Mouse (Mus musculus) gastrocnemius, adult 18-20 months (tissue): Measurements from ENCODE around the gene Nat8f6. TPM values are rescaled to one million over a fixed set of nuclear protein-coding genes. Genes with fewer than 3 reads are reported as not detected.
"Not testable (repeated sequence)": the region's sequence is repeated elsewhere in the genome, so short reads cannot be mapped to it uniquely, and the experiment has no call there.

Experiments used
- DNase-seq: peaks from one replicate; pipeline ENCODE4 v3.0.0; 2021; ENCODE audit warnings: low spot score
- long read RNA-seq, 2 experiments: library from polyadenylated mRNA; stranded (forward); transcript quantifications; one replicate each; pipeline ENCODE4 v2.0.0; 2021
- total RNA-seq, 2 experiments: library from RNA; stranded (reverse); gene quantifications; 2 replicates each; pipeline ENCODE4 v1.2.3; 2021

The Nat8f6 gene
- not detected for total RNA-seq
- long read RNA-seq, experiment 1: 0 reads
- long read RNA-seq, experiment 2: 0 reads

DNA sequence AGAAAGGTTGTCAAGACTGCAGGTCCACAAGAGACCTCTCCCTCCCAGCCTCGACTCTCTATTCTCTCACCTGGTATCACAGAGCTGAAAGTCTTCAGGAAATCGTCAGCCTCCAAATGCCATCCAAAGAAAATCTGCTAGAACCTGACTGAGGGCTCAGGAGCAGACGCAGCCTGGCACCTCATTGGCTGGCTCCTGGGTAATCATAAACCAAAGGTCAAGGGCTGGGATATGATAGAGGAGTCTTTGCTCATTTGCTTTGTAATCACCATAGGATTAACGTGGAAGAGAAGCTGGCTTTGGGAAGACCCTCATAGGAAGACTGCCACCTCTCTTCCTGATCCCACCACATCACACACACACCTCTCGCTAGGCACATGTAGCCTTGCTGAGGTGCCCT lies at the start of gene Nat8f6, which contains the start of gene Nat8f5:
Gene Nat8f6, minus strand, starts transcription at position 118 of the 400 bp plus-strand sequence.
Gene Nat8f5, minus strand, starts transcription at position 136 of the 400 bp plus-strand sequence.
- no peak for DNase-seq

DNA sequence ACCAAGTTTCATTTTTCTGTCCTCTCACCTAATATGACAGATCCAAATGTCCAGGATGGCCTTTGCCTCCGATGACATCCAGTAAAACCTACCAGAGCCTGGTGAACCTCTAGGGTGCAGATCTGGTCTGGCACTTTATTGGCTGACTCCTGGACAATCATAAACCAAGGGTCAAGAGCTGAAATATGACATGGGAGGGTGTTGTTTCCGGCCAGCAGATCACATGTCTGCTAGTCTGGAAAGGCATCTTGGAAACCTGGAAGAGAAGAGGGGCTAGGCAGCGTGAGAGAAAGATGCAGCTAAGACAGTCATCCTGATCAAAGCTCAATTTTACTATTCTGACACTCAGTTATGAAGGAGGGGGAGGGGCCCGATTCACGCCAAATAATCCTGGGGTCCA lies 48.3 kb upstream of the Nat8f6 start, which contains the start of gene Nat8f2:
Gene Nat8f2, minus strand, starts transcription at position 153 of the 400 bp plus-strand sequence.
- not testable (repeated sequence) for DNase-seq

DNA sequence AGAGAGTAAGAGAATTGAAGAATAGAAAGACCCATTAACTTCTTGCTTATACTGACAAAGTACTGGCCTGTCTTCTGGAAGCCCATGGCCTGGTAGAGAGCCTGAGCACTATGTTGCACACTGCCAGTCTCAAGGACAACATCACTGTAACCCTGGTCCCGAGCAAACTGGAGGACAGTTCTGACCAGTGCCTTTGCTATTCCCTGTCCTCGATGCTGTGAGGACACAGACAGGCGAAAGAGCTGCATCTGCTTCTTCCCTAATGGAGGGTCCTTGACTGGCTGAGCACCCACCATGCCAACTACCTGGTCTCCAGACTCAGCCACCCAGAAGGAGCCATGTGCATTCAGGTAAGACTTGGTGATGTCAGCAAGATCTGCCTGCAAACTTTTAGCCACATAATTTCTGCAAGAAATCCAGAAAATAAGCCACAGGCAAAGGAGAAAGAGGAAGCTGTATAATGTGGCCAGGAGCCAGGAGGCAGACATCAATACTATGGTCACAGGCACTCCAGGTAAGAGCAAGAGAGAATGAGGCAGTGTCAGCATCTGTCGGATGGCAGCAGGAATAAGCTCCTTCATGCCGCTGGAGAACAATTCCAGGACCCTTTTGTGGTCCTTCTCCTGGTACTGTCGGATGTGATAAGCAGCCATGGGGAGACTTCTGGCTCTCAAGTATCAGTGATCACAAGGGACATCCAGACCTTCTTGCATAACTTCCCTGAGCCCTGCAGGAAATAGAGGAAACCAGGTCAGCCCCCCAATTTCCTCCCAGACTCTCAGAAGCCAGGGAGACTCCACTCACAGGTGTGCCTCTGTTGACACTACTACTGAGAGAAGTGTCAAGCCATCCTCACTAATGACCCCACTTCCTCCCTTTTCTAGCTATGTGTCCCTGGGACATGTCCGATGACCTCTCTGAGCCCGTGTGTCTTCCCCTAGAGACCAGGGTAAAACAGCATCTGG lies 47.3 kb upstream of the Nat8f6 start:
- DNase-seq: no peak

DNA sequence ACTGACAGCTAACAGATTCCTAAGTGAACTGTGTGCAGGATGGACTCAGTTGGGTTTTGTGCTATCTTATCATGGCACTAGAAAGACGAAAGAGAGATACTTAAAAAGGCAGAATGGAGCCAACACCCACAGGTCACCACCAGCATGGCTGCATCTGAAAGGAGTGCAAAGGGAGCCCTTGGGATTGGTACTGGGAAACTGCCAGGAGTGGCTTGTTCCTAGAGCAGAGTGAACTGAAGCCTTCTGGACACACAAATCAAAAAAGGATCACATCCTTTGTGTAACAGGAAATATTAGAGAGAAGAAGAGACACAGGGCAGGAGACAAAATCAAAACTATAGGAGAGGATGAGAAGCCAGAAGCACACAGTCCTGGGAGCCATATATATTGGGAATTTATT lies 46.2 kb upstream of the Nat8f6 start:
- DNase-seq: not testable (repeated sequence)

DNA sequence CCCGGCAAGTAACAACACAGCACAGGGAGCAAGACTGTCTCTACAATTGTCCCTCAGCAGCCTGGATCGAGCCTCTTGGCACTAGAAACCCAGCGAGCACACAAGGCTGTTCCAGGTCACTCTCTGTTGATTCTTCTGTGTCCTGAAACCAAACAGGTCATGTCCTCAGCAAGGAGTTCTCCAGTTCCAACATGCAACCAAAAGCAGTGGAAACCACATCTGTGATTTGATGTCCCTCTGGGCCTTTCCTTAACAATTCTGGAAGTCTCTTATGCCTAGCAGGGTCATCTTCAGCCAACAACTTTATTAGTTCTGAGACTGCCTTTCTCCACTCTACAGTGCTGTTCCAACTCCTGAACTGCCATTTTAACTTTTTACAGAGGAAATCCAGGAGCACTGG lies 45.4 kb upstream of the Nat8f6 start:
- peak; percentile 20 for DNase-seq

DNA sequence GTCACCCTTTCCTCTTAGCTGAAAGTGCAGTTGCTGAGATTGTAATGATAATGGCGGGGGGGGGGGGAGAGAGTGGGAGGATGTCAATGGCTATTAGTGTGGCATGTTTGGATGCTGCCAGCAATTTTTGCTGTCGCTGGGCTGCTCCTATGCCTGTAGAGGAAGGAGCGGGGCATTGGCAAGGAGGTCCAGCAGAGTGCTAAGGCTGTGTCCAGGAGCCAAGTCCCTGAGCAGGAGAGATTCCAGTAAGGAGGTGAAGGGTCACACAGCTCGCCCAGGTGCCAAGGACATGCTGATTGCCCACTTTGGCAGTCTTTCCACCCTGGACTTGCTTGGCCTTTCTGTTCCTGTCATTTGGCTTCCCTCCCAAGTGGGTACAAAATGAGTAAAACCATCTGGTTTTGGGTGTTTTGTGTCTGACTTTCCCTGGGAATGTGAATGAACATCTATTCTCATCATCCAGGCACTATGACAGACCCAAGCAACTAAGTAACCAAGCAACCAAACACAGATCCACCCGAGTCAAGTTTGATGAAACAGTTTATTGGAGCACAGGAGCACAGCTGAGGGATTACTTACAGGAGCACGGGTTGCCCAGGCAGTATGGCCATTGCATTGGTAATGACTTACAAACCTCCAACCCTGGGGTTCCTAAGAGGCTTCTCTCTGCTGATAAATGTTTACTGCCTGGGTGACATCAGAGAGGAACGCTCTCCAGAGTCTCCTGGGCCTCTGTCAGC lies 44.3 kb upstream of the Nat8f6 start:
- peak; percentile 5 for DNase-seq

DNA sequence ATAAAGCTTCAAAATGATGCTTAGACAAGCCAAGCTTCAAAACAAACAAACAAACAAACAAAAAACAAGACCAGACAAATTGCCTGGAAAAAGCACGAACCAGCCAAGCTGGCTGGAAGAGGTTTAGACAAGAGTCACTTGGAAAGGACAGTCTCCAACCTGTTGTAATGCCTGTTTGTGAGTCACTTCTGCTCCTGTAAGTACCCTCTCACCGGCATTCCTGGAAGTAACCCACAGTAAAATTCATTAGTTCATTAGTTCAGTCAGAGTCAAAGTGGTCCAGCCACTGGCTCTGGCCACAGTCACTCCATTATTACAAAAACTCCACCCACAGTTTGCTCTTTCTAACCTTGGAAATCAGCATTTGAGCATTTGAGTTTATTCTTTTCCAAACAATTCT lies 43.1 kb upstream of the Nat8f6 start:
- DNase-seq: no peak

DNA sequence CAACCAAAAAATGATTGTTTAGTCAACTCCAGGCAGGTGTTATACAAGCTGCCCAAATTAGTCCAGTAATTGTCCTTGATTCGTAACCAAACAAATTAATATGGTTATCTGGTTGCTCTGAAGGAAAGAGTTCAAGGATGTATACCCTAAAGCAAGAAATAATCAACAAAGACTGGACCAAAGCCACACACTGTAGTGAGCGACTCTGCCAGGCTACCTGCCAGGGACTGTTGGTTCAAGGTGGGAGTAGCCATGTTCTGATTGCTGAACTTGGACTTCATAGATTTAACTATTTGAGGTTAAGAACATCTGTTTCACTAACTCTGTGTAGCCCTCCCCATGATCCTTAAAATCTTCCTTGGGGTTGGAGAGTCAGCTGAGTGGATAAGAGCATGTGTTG lies 42.4 kb upstream of the Nat8f6 start:
- DNase-seq: no peak

DNA sequence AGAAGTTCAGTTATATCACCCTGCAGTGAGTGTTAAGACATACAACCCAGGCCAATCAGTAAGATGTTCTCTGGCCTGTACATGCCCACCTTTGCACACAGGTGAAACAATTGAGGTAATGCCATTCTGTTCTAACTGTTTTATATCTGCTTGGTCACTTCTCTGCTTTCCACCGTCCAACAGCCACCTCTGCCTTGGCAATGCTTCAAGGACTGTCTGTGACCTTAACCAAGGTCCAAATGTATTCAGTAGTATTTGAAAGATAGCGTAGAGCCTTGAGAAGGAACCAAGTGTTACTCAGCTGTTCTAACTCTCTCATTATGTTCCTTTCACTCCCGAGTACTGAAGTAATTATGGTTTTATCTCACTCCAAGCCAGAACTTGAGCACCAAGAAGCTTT lies 41.8 kb upstream of the Nat8f6 start:
- no peak for DNase-seq

DNA sequence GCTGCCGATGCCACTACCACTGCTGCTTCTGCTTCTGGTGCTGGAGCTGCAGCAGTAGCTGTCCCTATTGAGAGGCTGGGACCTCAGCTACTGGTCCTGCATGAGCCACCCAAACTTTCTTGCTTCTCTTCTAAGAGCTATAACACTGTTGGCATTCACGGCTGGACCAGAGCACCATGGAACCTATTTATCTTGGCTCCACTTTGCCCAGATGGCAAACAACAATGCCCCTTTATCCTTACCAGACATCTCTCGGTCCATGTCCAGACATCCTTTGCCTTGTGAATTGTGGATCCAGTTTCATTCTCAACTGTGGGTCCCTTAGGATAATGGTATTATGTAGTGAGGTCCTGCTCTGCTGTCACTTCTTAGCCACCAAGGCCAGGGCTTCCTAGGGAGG lies 40.5 kb upstream of the Nat8f6 start:
- DNase-seq: no peak

DNA sequence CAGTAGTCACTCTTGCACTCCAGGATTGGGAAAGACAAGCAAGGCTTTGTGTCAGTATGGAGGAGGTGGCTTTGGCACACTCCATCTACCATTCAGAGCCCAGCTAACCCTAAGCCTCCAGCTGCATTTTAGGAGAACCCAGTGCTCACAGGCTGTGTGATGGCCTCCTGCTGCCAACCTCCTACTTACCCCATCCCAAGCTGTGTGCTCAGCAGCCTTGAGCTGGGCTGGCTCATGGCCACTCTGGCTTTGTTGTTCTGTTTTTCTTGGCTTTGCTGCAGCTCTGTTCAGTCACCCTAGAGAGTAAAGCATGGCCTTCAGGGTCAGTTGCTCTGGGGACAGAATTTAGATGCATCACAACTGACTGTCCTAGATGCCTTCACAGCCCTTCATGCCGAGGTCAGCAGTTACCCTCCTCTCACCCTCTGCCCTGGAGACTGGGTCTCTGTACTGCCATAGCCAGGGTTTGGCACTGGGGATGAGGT lies 35.5 kb upstream of the Nat8f6 start:
- DNase-seq: peak; percentile 44

DNA sequence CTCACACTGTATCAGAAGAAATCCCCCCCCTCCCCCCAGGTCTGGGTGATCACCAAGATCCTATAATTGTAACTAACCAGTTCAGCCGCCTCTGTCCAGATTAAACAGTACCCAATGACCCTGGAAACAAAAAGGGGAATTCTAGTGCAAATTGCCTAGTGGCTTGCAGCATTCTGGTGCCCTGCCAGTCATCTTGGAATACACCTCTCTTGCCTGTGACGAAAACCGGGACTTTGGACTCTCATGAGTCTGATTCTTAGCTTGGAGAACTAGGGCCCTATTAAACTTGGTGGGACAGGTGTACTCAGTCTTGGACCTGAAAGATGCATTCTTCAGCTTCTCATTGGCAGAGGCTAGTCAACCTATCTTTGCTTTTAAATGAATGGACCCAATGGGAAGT lies 32.7 kb upstream of the Nat8f6 start:
- no peak for DNase-seq

DNA sequence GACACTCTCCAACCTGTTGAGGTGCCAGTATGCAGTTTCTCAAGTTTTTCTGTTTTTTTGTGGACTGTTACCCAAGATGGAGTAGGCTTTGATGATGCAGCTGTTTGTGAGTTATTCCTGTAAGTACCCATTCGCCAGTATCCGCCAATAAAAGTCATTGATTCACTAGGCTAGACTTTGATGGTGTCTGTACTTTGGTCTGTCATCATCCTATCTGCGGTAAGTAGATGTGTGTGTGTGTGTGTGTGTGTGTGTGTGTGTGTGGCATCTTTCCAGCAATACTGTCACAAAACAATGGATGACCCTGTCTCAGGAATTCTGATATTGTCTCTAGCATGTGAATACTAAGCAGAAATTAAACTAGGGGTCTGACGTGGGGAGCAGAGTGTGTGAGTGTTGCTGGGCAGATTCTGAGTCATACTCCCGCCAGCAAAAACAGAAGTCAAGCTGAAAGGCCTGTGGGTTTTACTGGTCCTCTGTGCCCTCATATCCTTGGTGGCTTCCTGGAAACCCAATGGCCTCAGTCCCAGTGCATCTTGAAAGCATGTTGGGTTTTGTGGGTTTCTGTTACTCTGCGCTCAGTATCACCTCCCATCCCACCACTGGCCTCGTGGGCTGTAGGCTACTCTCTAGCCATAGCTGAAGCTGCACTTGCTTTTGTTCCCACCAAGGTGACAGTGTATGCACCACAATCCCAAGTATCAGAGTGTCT lies 30.5 kb upstream of the Nat8f6 start:
- DNase-seq: no peak

DNA sequence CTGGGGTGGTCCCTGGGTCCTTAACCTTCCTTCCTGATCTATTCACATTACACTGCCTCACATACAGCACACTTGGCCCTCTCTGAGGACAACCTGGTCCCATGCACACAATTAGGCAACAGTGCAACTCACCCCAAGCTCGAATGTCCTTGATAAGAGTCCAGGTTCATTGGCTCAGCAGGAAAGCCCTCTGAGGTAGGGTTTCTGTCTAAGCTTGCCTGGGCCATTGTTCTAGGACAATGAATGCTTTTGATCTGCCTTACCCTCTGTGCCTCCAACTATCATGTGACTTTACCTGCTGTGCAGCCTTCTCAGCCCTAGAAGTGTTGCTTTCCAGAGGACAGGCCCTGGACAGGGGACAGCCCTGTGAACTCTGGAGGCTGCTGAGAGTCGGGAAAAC lies 28.5 kb upstream of the Nat8f6 start:
- no peak for DNase-seq

DNA sequence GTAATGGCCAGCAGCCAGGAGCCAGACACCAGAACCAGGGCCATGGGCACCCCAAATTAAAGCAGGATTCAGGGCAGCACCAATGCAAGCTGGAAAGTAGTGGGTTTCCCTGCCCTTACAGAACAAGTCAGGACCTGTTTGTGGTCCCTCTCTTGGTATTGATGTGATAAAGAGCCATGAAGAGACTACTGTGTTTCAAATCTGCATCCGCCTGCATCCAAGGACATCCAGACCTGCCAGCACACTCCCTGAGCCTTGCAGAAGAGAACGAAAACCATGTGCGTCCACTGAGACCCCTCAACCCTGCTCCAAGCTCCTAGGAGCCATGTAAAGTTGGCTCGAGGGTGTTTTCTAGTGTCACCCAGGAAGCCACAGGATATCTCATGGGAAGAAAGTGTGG lies 27.4 kb upstream of the Nat8f6 start:
- no peak for DNase-seq

DNA sequence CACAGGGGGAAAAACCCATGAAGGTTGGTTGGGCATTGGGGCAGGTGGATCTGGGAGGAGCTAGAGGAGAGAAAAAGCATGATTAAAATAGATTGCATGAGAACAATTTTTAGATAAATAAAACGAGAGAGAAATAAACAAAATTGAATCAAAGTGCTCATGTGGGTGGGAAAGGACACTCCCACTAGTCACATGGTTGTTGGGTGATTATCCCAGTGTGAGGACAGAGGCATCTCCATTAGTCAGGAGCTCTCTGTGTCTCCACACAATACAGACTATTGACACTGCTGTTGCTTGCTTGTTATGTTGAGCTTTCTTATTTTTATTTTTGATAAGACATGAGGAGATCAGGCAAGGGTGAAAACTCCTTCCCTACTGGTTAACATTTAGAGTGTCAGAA lies 26.2 kb upstream of the Nat8f6 start:
- DNase-seq: no peak

DNA sequence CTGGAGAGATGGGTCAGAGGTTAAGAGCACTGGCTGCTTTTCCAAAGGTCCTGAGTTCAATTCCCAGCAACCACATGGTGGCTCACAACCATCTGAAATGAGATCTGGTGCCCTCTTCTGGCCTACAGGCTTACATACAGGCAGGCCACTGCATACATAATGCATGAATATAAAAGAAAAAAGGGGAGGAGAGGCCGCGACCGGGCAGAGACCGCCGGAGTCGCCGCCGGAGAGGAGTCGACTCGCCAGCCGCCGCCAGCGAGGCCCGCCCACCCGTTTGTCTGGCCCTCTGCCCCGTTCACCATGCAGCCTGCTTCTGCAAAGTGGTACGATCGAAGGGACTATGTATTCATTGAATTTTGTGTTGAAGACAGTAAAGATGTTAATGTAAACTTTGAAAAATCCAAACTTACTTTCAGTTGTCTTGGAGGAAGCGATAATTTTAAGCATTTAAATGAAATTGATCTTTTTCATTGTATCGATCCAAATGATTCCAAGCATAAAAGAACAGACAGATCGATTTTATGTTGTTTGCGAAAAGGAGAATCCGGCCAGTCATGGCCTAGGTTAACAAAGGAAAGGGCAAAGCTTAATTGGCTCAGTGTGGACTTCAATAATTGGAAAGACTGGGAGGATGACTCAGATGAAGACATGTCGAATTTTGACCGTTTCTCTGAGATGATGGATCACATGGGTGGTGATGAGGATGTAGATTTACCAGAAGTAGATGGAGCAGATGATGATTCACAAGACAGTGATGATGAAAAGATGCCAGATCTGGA lies 23.1 kb upstream of the Nat8f6 start:
- DNase-seq: not testable (repeated sequence)

DNA sequence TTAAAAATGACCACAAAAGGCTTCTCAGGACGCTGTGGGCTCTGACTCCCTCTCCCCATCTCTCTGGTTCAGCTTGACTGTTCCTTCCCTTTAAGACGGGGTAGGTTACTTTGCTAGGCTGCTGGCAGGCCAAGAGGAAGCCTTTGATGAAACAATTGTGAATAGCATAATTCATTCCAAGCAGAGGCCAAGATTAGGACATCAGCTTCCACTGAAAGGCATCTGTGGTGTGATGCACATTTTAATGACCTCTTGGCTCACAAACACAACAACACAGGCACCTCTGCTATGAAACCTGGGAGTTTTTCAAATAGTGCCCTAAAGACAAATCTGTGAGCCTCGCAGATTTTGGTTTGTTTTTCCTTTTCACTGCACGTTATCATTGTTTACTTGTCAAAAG lies 19.2 kb upstream of the Nat8f6 start:
- no peak for DNase-seq

DNA sequence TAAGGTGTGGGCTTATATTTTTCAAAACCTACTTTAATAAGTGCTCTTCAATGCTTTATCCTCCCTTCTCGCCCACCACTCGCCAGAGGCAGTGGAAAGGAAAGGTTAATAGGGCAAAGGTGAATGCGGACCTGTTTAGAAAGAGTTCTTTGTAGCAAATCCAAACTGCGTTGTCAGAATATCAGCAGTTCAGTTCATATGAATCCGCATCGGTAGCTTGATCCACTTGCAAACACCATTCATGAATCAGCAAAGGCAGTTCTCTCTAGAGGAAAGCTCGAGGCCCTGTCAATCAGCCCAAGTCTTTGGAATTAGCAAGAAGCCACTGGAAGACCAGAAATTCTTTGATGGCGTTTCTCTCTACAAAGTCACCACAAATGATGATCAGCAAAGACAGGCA lies 17.9 kb upstream of the Nat8f6 start:
- DNase-seq: no peak

DNA sequence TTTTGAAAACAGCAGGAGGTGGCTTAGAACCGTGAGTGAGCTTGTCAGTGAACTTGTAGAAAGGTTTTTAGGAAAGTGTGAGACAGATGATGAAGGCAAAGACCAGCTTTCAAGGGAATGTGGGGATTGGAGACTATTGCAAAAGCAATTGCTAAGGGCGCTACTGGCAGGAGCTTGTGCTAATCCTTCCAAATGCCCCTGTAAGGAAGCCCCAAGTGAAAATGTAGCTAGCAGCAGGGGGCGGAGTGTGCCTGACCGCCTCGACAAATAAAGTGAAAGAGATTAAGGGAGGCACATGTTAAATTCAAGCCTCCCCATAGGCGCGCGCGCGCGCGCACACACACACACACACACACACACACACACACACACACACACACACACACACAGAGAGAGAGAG lies 16.6 kb upstream of the Nat8f6 start:
- DNase-seq: peak; percentile 8

DNA sequence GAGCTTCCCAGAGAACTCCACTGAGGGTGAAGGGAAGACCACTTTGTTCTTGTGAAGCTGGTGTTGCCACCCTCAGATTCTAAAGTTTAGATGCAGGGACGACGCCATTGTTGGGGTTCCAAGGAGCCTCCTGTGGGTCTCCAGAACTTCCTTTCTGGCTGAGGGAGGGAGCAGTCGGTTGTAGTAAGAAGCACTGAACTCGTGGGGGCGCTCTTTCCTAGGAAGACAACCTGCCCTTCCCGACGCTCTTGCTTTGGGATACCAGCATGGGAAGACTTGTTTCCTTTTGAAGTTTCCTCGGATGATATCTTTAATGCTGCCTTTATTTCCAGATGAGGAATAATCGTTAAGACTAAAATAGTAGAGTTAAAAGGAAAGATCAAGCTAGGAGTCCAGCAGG lies 16.1 kb upstream of the Nat8f6 start:
- DNase-seq: peak; percentile 50
